Mouse (Mus musculus) midbrain, postnatal 0 days (tissue): ENCODE results near the gene F11. TPM values are rescaled to one million over a fixed set of nuclear protein-coding genes. Genes with fewer than 3 reads are reported as not detected.

Source experiments
- ATAC-seq: fragments of 200-750 bp; cut with Nextera tagmentation; 2 replicates; pipeline ENCODE4 v1.8.0; 2017; ENCODE audit warnings: moderate number of reproducible peaks, mild to moderate bottlenecking, moderate TSS enrichment, moderate library complexity; ENCODE audit not compliant: low FRiP score
- DNase-seq: peaks from one replicate; pipeline ENCODE4 v3.0.0-alpha.2; 2015; ENCODE audit warnings: low spot score
- H3K27ac ChIP-seq: fragments of 300-500 bp; sonication (generic); 2 replicates; pipeline ENCODE4 v1.5.1; 2014; ENCODE audit warnings: low read depth, mild to moderate bottlenecking, low read length, mixed read lengths
- H3K27me3 ChIP-seq: fragments of 300-500 bp; sonication (generic); 2 replicates; pipeline ENCODE4 v1.6.1; 2014; ENCODE audit warnings: low read length, control low read depth, mixed read lengths; ENCODE audit not compliant: insufficient read depth
- H3K36me3 ChIP-seq: fragments of 300-500 bp; sonication (generic); 2 replicates; pipeline ENCODE4 v1.6.1; 2014; ENCODE audit warnings: low read length, control low read depth, mixed read lengths; ENCODE audit not compliant: insufficient read depth
- H3K4me1 ChIP-seq: fragments of 300-500 bp; sonication (generic); 2 replicates; pipeline ENCODE4 v1.6.1; 2014; ENCODE audit warnings: mild to moderate bottlenecking, control low read depth, antibody characterized with exemption, low read length, mixed read lengths; ENCODE audit not compliant: insufficient read depth
- H3K4me2 ChIP-seq: fragments of 300-500 bp; sonication (generic); 2 replicates; pipeline ENCODE4 v1.6.1; 2014; ENCODE audit warnings: low read depth, mild to moderate bottlenecking, low read length, mixed read lengths; ENCODE audit not compliant: poor library complexity, severe bottlenecking
- H3K4me3 ChIP-seq: fragments of 300-500 bp; sonication (generic); 2 replicates; pipeline ENCODE4 v1.5.1; 2014; ENCODE audit warnings: low read depth, mild to moderate bottlenecking, low read length, moderate library complexity
- H3K9ac ChIP-seq: fragments of 300-500 bp; sonication (generic); replicated peaks from 2 replicates; pipeline ENCODE4 v1.6.1; 2014; ENCODE audit warnings: mild to moderate bottlenecking, low read length, moderate library complexity, mixed read lengths; ENCODE audit not compliant: poor library complexity, severe bottlenecking
- H3K9me3 ChIP-seq: fragments of 300-500 bp; sonication (generic); 2 replicates; pipeline ENCODE4 v1.6.1; 2016; ENCODE audit warnings: low read length, control low read depth
- CTCF ChIP-seq: IDR thresholded peaks from 2 replicates; pipeline ENCODE4 v1.5.1; 2016; ENCODE audit warnings: antibody characterized with exemption, mild to moderate bottlenecking
- WGBS: fragments of 180-500 bp; shearing (Covaris S2); extraction: QIAGEN DNeasy Blood & Tissue Kit; methylation state at CpG from one replicate; pipeline ENCODE4 v1.1.7; 2014; 5-methylcytosine and 5-hydroxymethylcytosine counted together
- polyA plus RNA-seq: library from polyadenylated mRNA; unstranded; fragments of >200 nt; fragmentation: Nextera tagmentation; extraction: Ambion mirVana; gene quantifications from 2 replicates; pipeline ENCODE4 v1.2.1, GENCODE M21; 2015
- total RNA-seq: library from RNA; depleted of rRNA; stranded (reverse); fragments of >200 nt; gene quantifications from 2 replicates; pipeline ENCODE4 v1.2.3, GENCODE M21; 2014; rRNA removed

The F11 gene
- total and polyA plus RNA-seq, 2 experiments from 2014 or later = not detected

DNA sequence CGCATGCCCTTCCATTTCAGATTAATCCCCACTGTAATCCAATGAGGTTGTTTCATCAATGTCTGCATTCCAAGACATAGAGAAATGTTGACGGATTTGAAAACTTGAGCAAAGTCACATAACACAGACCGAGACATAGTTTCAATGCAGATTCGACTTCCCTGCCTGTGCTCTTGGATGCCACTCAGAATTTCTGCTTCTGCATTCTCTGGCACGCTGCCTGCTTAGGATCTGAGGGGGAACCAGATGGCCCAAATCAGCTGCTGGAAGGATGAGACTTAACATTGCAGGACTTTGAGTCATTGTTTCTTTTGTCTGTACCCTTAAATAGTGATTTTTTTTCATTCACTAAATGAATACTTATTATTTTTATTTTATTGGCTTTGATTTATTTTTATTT is 60.2 kb downstream of the F11 start:
- H3K9ac ChIP-seq = no peak overlapping the region
- WGBS = 73% methylated on average over 5 of the region's 5 CpGs
- H3K4me1 ChIP-seq = no peaks in the 10 kb centered on the region
- H3K9me3 ChIP-seq = no peaks in the 10 kb centered on the region
- no peak overlapping the region for H3K4me2 ChIP-seq
- no peak overlapping the region for H3K27ac ChIP-seq
- H3K36me3 ChIP-seq = no peaks in the 10 kb centered on the region
- H3K4me3 ChIP-seq = no peak overlapping the region
- ATAC-seq (no peak), DNase-seq (peak; percentile 64)
- H3K27me3 ChIP-seq = no peaks in the 10 kb centered on the region
- no peak for TF ChIP-seq CTCF

GRCm38 (mm10) chr8:45197294-45197693 is 64.5 kb downstream of the F11 start:
- no peak for ATAC-seq
- Histone ChIP-seq H3K36me3 (no peaks in the 10 kb centered on the region), H3K4me2 (no peak overlapping the region), H3K9me3 (no peaks in the 10 kb centered on the region), H3K4me1 (peaks cover 5% of the 10 kb centered on the region; the same call in 1 of the 2 replicates), H3K27ac (no peak overlapping the region), H3K4me3 (no peak overlapping the region), H3K9ac (no peak overlapping the region), H3K27me3 (no peaks in the 10 kb centered on the region)
- no peak for DNase-seq
- 88% methylated on average over 5 of the region's 5 CpGs for WGBS
- TF ChIP-seq CTCF = no peak

DNA sequence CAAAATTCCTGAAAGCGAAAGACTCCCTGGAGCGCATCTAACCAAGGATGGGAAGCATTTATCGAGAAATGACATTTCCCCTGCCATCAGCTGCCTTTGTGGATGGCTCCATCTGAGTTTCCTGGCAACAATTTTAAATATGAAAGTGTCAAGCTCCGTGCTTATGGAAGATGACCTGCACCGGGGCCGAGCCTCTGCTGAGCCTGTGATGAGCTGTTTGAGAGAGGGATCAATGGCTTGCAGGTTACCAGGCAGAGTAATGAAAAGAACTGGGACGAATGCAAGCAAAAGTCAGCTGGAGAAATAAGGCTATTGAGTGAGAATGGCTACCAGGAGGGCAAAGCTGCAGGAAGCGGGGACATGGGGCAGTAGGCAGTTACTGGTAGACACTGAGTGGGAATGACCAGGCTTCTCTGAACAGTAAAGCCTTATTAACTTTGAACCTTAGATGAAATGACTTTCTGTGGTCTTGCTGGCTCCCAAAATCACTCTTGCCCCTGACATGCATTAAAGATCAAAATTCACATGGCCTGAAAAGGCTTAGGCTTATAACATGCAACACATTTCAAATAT is 65.8 kb downstream of the F11 start:
- no peaks in the 10 kb centered on the region for H3K36me3 ChIP-seq
- H3K4me3 ChIP-seq = no peak overlapping the region
- peaks cover 5% of the 10 kb centered on the region; the same call in 1 of the 2 replicates for H3K4me1 ChIP-seq
- no peaks in the 10 kb centered on the region for H3K9me3 ChIP-seq
- no peak overlapping the region for H3K9ac ChIP-seq
- no peak for TF ChIP-seq CTCF
- 49% methylated on average over 8 of the region's 8 CpGs for WGBS
- H3K4me2 ChIP-seq = no peak overlapping the region
- no peaks in the 10 kb centered on the region for H3K27me3 ChIP-seq
- ATAC-seq (no peak), DNase-seq (peak; percentile 8)
- no peak overlapping the region for H3K27ac ChIP-seq

Other genes starting within 250 kb of the F11 start
- 0.52 and 0.77 TPM in 2 replicates for gene Mtnr1a, start 192.9 kb downstream of the F11 start, total RNA-seq
- gene Mtnr1a, start 192.9 kb downstream of the F11 start, polyA plus RNA-seq = 0.10 and 0.49 TPM in 2 replicates
- under 0.01 TPM in 1 of 2 replicates, not detected in the other for gene Klkb1, start 32.8 kb upstream of the F11 start, total RNA-seq
- 0.02 and 0.04 TPM in 2 replicates for gene Klkb1, start 32.8 kb upstream of the F11 start, polyA plus RNA-seq
- gene Gm45753, start 46.4 kb upstream of the F11 start, total RNA-seq = not detected in 2 replicates
- not detected in 2 replicates for gene Gm45753, start 46.4 kb upstream of the F11 start, polyA plus RNA-seq
- gene Cyp4v3, start 71.2 kb upstream of the F11 start, total RNA-seq = 2.7 and 2.8 TPM in 2 replicates
- gene Cyp4v3, start 71.2 kb upstream of the F11 start, polyA plus RNA-seq = 2.4 and 2.8 TPM in 2 replicates
- 34.7 and 37.3 TPM in 2 replicates for gene Fam149a, start 120.3 kb upstream of the F11 start, total RNA-seq
- gene Fam149a, start 120.3 kb upstream of the F11 start, polyA plus RNA-seq = 18.4 and 19.7 TPM in 2 replicates
- 1.2 and 2.5 TPM in 2 replicates for gene Tlr3, start 149.0 kb upstream of the F11 start, total RNA-seq
- gene Tlr3, start 149.0 kb upstream of the F11 start, polyA plus RNA-seq = 0.96 and 1.7 TPM in 2 replicates
- 79.5 and 84.9 TPM in 2 replicates for gene Sorbs2, start 245.8 kb upstream of the F11 start, total RNA-seq
- gene Sorbs2, start 245.8 kb upstream of the F11 start, polyA plus RNA-seq = 27.7 and 36.1 TPM in 2 replicates